Mouse (Mus musculus): ENCODE measurements around the gene Ntrk2.

The Ntrk2 gene

GRCm38 (mm10) chr13:58826356-58827197, 20.2 kb downstream of the Ntrk2 start:
- peaks cover 11% of the 10 kb centered on the region for H3K9me3 ChIP-seq (ENCODE audit: low read length)
- peaks cover 27% of the 10 kb centered on the region for H3K4me1 ChIP-seq (replicated peaks; ENCODE audit: low read depth, low read length)

GRCm38 (mm10) chr13:58831999-58832398, 25.6 kb downstream of the Ntrk2 start:
- H3K36me3 ChIP-seq (ENCODE audit: insufficient read depth, low read length) = no peaks in the 10 kb centered on the region
- no peak for TF ChIP-seq CTCF (conservative IDR thresholded peaks at IDR 0.05; ENCODE audit: low read length)

More at GRCm38 (mm10) chr13:58826356-58827197, 20.2 kb downstream of the Ntrk2 start:
- Histone ChIP-seq H3K36me3 (ENCODE audit: insufficient read depth, low read length) (no peaks in the 10 kb centered on the region), H3K27me3 (ENCODE audit: insufficient read depth, low read length) (no peaks in the 10 kb centered on the region), H3K4me3 (replicated peaks; ENCODE audit: low read length) (no peak overlapping the region)
- TF ChIP-seq POU5F1 (IDR thresholded peaks at IDR 0.05; ENCODE audit: borderline replicate concordance, low read length) (no peak), CTCF (conservative IDR thresholded peaks at IDR 0.05; ENCODE audit: low read length) (no peak)

GRCm38 (mm10) chr13:58834726-58835125, 28.4 kb downstream of the Ntrk2 start:
- Histone ChIP-seq H3K36me3 (ENCODE audit: insufficient read depth, low read length) (no peaks in the 10 kb centered on the region), H3K9me3 (ENCODE audit: low read length) (no peaks in the 10 kb centered on the region), H3K27me3 (ENCODE audit: insufficient read depth, low read length) (peaks cover 5% of the 10 kb centered on the region; the same call in 1 of the 2 replicates), H3K4me3 (replicated peaks; ENCODE audit: low read length) (no peak overlapping the region), H3K4me1 (replicated peaks; ENCODE audit: low read depth, low read length) (peaks cover 12% of the 10 kb centered on the region; the same call in 1 of the 2 replicates)
- TF ChIP-seq CTCF (conservative IDR thresholded peaks at IDR 0.05; ENCODE audit: low read length) (no peak), POU5F1 (IDR thresholded peaks at IDR 0.05; ENCODE audit: borderline replicate concordance, low read length) (no peak), NANOG (IDR thresholded peaks at IDR 0.05; ENCODE audit: borderline replicate concordance, low read length) (no peak)

More at GRCm38 (mm10) chr13:58831999-58832398, 25.6 kb downstream of the Ntrk2 start:
- Histone ChIP-seq H3K4me3 (replicated peaks; ENCODE audit: low read length) (no peak overlapping the region), H3K4me1 (replicated peaks; ENCODE audit: low read depth, low read length) (peaks cover 19% of the 10 kb centered on the region), H3K9me3 (ENCODE audit: low read length) (peaks cover 11% of the 10 kb centered on the region), H3K27me3 (ENCODE audit: insufficient read depth, low read length) (no peaks in the 10 kb centered on the region)

- H3K4me3 ChIP-seq (replicated peaks; ENCODE audit: low read length) = no peak overlapping the region
- H3K9me3 ChIP-seq (ENCODE audit: low read length) = no peaks in the 10 kb centered on the region
- no peak for TF ChIP-seq POU5F1 (IDR thresholded peaks at IDR 0.05; ENCODE audit: borderline replicate concordance, low read length)
- TF ChIP-seq CTCF (conservative IDR thresholded peaks at IDR 0.05; ENCODE audit: low read length) = no peak
- no peak for TF ChIP-seq NANOG (IDR thresholded peaks at IDR 0.05; ENCODE audit: borderline replicate concordance, low read length)
- H3K4me1 ChIP-seq (replicated peaks; ENCODE audit: low read depth, low read length) = peaks cover 16% of the 10 kb centered on the region
- H3K36me3 ChIP-seq (ENCODE audit: insufficient read depth, low read length) = no peaks in the 10 kb centered on the region
- peaks cover 14% of the 10 kb centered on the region for H3K27me3 ChIP-seq (ENCODE audit: insufficient read depth, low read length)
Measured at GRCm38 (mm10) chr13:58836891-58837290, 30.5 kb downstream of the Ntrk2 start.

GRCm38 (mm10) chr13:58838110-58838509, 31.7 kb downstream of the Ntrk2 start:
- peaks cover 20% of the 10 kb centered on the region for H3K27me3 ChIP-seq (ENCODE audit: insufficient read depth, low read length)

GRCm38 (mm10) chr13:58840731-58841359, 34.5 kb downstream of the Ntrk2 start:
- Histone ChIP-seq H3K4me3 (replicated peaks; ENCODE audit: low read length) (no peak overlapping the region), H3K9me3 (ENCODE audit: low read length) (no peaks in the 10 kb centered on the region), H3K36me3 (ENCODE audit: insufficient read depth, low read length) (no peaks in the 10 kb centered on the region), H3K4me1 (replicated peaks; ENCODE audit: low read depth, low read length) (peaks cover 11% of the 10 kb centered on the region), H3K27me3 (ENCODE audit: insufficient read depth, low read length) (peaks cover 32% of the 10 kb centered on the region)
- no peak for TF ChIP-seq POU5F1 (IDR thresholded peaks at IDR 0.05; ENCODE audit: borderline replicate concordance, low read length)
- no peak for TF ChIP-seq NANOG (IDR thresholded peaks at IDR 0.05; ENCODE audit: borderline replicate concordance, low read length)
- no peak for TF ChIP-seq CTCF (conservative IDR thresholded peaks at IDR 0.05; ENCODE audit: low read length)

More at GRCm38 (mm10) chr13:58838110-58838509, 31.7 kb downstream of the Ntrk2 start:
- Histone ChIP-seq H3K9me3 (ENCODE audit: low read length) (no peaks in the 10 kb centered on the region), H3K4me1 (replicated peaks; ENCODE audit: low read depth, low read length) (peaks cover 11% of the 10 kb centered on the region), H3K4me3 (replicated peaks; ENCODE audit: low read length) (no peak overlapping the region), H3K36me3 (ENCODE audit: insufficient read depth, low read length) (no peaks in the 10 kb centered on the region)
- TF ChIP-seq POU5F1 (IDR thresholded peaks at IDR 0.05; ENCODE audit: borderline replicate concordance, low read length) = no peak
- TF ChIP-seq NANOG (IDR thresholded peaks at IDR 0.05; ENCODE audit: borderline replicate concordance, low read length) = no peak
- no peak for TF ChIP-seq CTCF (conservative IDR thresholded peaks at IDR 0.05; ENCODE audit: low read length)

GRCm38 (mm10) chr13:58843826-58844225, 37.5 kb downstream of the Ntrk2 start:
- H3K36me3 ChIP-seq (ENCODE audit: insufficient read depth, low read length) = no peaks in the 10 kb centered on the region
- H3K9me3 ChIP-seq (ENCODE audit: low read length) = no peaks in the 10 kb centered on the region
- H3K4me3 ChIP-seq (replicated peaks; ENCODE audit: low read length) = no peak overlapping the region
- peaks cover 4% of the 10 kb centered on the region for H3K4me1 ChIP-seq (replicated peaks; ENCODE audit: low read depth, low read length)
- H3K27me3 ChIP-seq (ENCODE audit: insufficient read depth, low read length) = peaks cover 27% of the 10 kb centered on the region
- TF ChIP-seq POU5F1 (IDR thresholded peaks at IDR 0.05; ENCODE audit: borderline replicate concordance, low read length) (no peak), CTCF (conservative IDR thresholded peaks at IDR 0.05; ENCODE audit: low read length) (no peak), NANOG (IDR thresholded peaks at IDR 0.05; ENCODE audit: borderline replicate concordance, low read length) (no peak)

- H3K36me3 ChIP-seq (ENCODE audit: insufficient read depth, low read length) = no peaks in the 10 kb centered on the region
- no peaks in the 10 kb centered on the region for H3K9me3 ChIP-seq (ENCODE audit: low read length)
- no peaks in the 10 kb centered on the region for H3K4me1 ChIP-seq (replicated peaks; ENCODE audit: low read depth, low read length)
- peaks cover 7% of the 10 kb centered on the region for H3K27me3 ChIP-seq (ENCODE audit: insufficient read depth, low read length)
- TF ChIP-seq NANOG (IDR thresholded peaks at IDR 0.05; ENCODE audit: borderline replicate concordance, low read length) (no peak), CTCF (conservative IDR thresholded peaks at IDR 0.05; ENCODE audit: low read length) (peak; percentile 78)
- H3K4me3 ChIP-seq (replicated peaks; ENCODE audit: low read length) = no peak overlapping the region
Measured at GRCm38 (mm10) chr13:58848578-58848977, 42.2 kb downstream of the Ntrk2 start.

Data from E14TG2a.4 (cell line).